Mouse (Mus musculus) olfactory bulb, adult 2 months (tissue): ENCODE results near the gene Rap1gap2.

Experiments used
- CTCF ChIP-seq: fragments of 200-500 bp; IDR thresholded peaks from 2 replicates; pipeline ENCODE4 v1.5.1; 2012; ENCODE audit warnings: low read depth, mild to moderate bottlenecking, low read length, moderate library complexity; ENCODE audit not compliant: insufficient read depth
- POLR2A ChIP-seq: fragments of 200-500 bp; IDR thresholded peaks from 2 replicates; pipeline ENCODE4 v1.6.1; 2012; ENCODE audit warnings: mild to moderate bottlenecking, low read depth, low read length, moderate library complexity; ENCODE audit not compliant: insufficient read depth

DNA sequence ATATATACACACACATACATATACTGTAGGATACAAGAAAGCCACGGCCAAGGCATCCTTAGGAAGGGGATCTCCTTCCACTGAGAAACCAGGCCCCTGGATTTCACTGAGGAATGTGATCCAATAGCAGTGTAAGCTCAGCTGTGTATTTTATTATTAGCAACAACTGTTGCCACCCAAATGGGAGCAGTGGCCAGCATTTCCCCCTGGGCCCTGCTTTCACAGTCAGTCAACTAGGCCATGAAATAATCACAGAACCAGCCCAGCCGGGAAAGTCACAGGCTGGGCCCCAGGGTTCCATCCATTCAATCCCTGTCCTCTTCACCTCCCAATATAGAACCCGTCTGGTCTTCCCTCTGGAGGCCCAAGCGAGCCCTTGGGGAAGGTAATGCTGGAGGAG lies 162.2 kb downstream of the Rap1gap2 start:
- no peak for TF ChIP-seq CTCF
- TF ChIP-seq POLR2A, result no peak
